ENCODE assay signal across 12 mouse cellular contexts in the genomic region with DNA sequence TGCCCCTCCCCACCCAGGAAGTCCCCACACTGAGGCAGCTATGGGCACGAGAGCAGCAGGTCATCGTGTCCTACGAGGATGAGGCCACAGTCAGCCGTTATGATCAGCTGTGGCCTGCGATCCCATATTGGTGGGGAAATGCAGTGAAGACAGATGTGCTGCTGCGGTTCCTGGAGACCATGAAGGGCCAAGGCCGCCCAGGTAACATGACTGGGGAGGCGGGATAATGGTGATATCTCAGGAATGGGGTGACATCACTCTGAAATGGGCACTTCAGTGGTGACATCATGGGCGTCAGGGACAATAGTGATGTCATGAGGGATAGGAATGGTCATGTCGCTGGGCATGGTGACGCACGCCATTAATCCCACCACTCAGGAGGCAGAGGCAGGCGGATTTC. TPM values are rescaled to one million over a fixed set of nuclear protein-coding genes. Genes with fewer than 3 reads are reported as not detected.
A peak's percentile ranks its signal among the peaks of the same experiment; 100 is the strongest.
DNase-seq lines count a peak whose midpoint lies in the region; ATAC-seq and TF ChIP-seq lines count a peak whose summit lies in the region.
"Had no signal": no experiment of that assay in that cellular context is flagged by ENCODE, and none has a peak within 500 bp of the region (broad histone marks: within the 10 kb centered on the region; RNA-seq: fewer than 3 reads in every experiment).

No protein-coding gene starts in this region.

- H3K9ac ChIP-seq in hindbrain, embryonic 14.5 days, result no peak overlapping the region
- no peak overlapping the region for H3K9ac ChIP-seq in hindbrain, embryonic 16.5 days (ENCODE audit: low read depth, low read length)
- H3K9ac ChIP-seq in midbrain, embryonic 16.5 days (ENCODE audit: low read depth, low read length), result no peak overlapping the region
- H3K9ac ChIP-seq in midbrain, embryonic 11.5 days (ENCODE audit: low read length), result no peak overlapping the region
- H3K9ac ChIP-seq in midbrain, postnatal 0 days (replicated peaks; ENCODE audit: low read length, poor library complexity, severe bottlenecking), result no peak overlapping the region

- no peak for TF ChIP-seq CTCF in midbrain, postnatal 0 days (IDR thresholded peaks at IDR 0.05)

- H3K4me1 ChIP-seq in hindbrain, embryonic 14.5 days (replicated peaks; ENCODE audit: control insufficient read depth, insufficient read depth, low read length), result peaks cover 28% of the 10 kb centered on the region
- peaks cover 29% of the 10 kb centered on the region for H3K4me1 ChIP-seq in hindbrain, embryonic 16.5 days (ENCODE audit: control insufficient read depth, insufficient read depth, low read depth, low read length)
- H3K4me1 ChIP-seq in midbrain, embryonic 16.5 days (ENCODE audit: control insufficient read depth, insufficient read depth, low read length), result peaks cover 21% of the 10 kb centered on the region
- H3K4me1 ChIP-seq in midbrain, embryonic 11.5 days (ENCODE audit: control insufficient read depth, insufficient read depth, low read length), result peaks cover 23% of the 10 kb centered on the region
- H3K4me1 ChIP-seq in midbrain, postnatal 0 days (ENCODE audit: insufficient read depth, low read length), result peaks cover 21% of the 10 kb centered on the region; the same call in 1 of the 2 replicates

- 89% methylated on average over 13 of the region's 13 CpGs for WGBS in hindbrain, embryonic 14.5 days
- 92% methylated on average over 13 of the region's 13 CpGs for WGBS in hindbrain, embryonic 16.5 days
- 92% methylated on average over 13 of the region's 13 CpGs for WGBS in midbrain, embryonic 16.5 days
- 95% methylated on average over 13 of the region's 13 CpGs for whole genome bisulfite sequencing in midbrain, embryonic 11.5 days
- 89% methylated on average over 13 of the region's 13 CpGs for WGBS in midbrain, postnatal 0 days

- ATAC-seq in hindbrain, embryonic 14.5 days (ENCODE audit: low FRiP score), result no peak
- ATAC-seq in hindbrain, embryonic 16.5 days, result no peak
- ATAC-seq in midbrain, embryonic 16.5 days, result no peak
- ATAC-seq in midbrain, embryonic 11.5 days (ENCODE audit: low FRiP score), result no peak
- ATAC-seq in midbrain, postnatal 0 days (ENCODE audit: low FRiP score), result no peak

- peaks cover 35% of the 10 kb centered on the region for H3K36me3 ChIP-seq in hindbrain, embryonic 14.5 days (replicated peaks; ENCODE audit: control insufficient read depth, insufficient read depth)
- peaks cover 28% of the 10 kb centered on the region for H3K36me3 ChIP-seq in hindbrain, embryonic 16.5 days (ENCODE audit: control insufficient read depth, insufficient read depth, low read length)
- H3K36me3 ChIP-seq in midbrain, embryonic 16.5 days (ENCODE audit: control insufficient read depth, insufficient read depth, low read length), result peaks cover 32% of the 10 kb centered on the region
- H3K36me3 ChIP-seq in midbrain, embryonic 11.5 days (ENCODE audit: control insufficient read depth, insufficient read depth, low read length), result peaks cover 26% of the 10 kb centered on the region; the same call in 1 of the 2 replicates
- peaks cover 30% of the 10 kb centered on the region for H3K36me3 ChIP-seq in midbrain, postnatal 0 days (ENCODE audit: insufficient read depth, low read length)

- no peaks in the 10 kb centered on the region for H3K27me3 ChIP-seq in hindbrain, embryonic 14.5 days (ENCODE audit: control insufficient read depth, insufficient read depth, low read length)
- H3K27me3 ChIP-seq in hindbrain, embryonic 16.5 days (replicated peaks; ENCODE audit: control insufficient read depth, insufficient read depth, low read length), result no peaks in the 10 kb centered on the region
- no peaks in the 10 kb centered on the region for H3K27me3 ChIP-seq in midbrain, embryonic 16.5 days (ENCODE audit: control insufficient read depth, insufficient read depth, low read depth, low read length)
- peaks cover 5% of the 10 kb centered on the region; the same call in 1 of the 2 replicates for H3K27me3 ChIP-seq in midbrain, embryonic 11.5 days (ENCODE audit: control insufficient read depth, insufficient read depth, low read length)
- H3K27me3 ChIP-seq in midbrain, postnatal 0 days (ENCODE audit: insufficient read depth, low read length), result no peaks in the 10 kb centered on the region

- 0 out of 2 replicates have a peak overlapping the region, but pooled peaks have one; percentile 35 for H3K4me3 ChIP-seq in hindbrain, embryonic 14.5 days (replicated peaks; ENCODE audit: low read length)
- no peak overlapping the region for H3K4me3 ChIP-seq in hindbrain, embryonic 16.5 days (ENCODE audit: low read length)
- no peak overlapping the region for H3K4me3 ChIP-seq in midbrain, embryonic 16.5 days (ENCODE audit: low read depth, low read length)
- H3K4me3 ChIP-seq in midbrain, embryonic 11.5 days (ENCODE audit: low read depth, low read length), result no peak overlapping the region
- no peak overlapping the region for H3K4me3 ChIP-seq in midbrain, postnatal 0 days (ENCODE audit: low read depth, low read length)

- no peak overlapping the region for H3K27ac ChIP-seq in hindbrain, embryonic 14.5 days
- H3K27ac ChIP-seq in hindbrain, embryonic 16.5 days (ENCODE audit: low read depth, low read length), result no peak overlapping the region
- no peak overlapping the region for H3K27ac ChIP-seq in midbrain, embryonic 16.5 days (ENCODE audit: low read length)
- no peak overlapping the region for H3K27ac ChIP-seq in midbrain, embryonic 11.5 days (ENCODE audit: low read depth, low read length)
- 0 out of 2 replicates have a peak overlapping the region, but pooled peaks have one; percentile 18 for H3K27ac ChIP-seq in midbrain, postnatal 0 days (ENCODE audit: low read depth, low read length)

- H3K4me2 ChIP-seq in hindbrain, embryonic 14.5 days (replicated peaks), result peak overlapping the region; percentile 73; the same call in 1 of the 2 replicates
- H3K4me2 ChIP-seq in hindbrain, embryonic 16.5 days (ENCODE audit: low read length), result no peak overlapping the region
- peak overlapping the region; percentile 72; the same call in 1 of the 2 replicates for H3K4me2 ChIP-seq in midbrain, embryonic 16.5 days (ENCODE audit: low read length)
- no peak overlapping the region for H3K4me2 ChIP-seq in midbrain, embryonic 11.5 days
- H3K4me2 ChIP-seq in midbrain, postnatal 0 days (ENCODE audit: low read depth, low read length, poor library complexity, severe bottlenecking), result no peak overlapping the region

- H3K9me3 ChIP-seq in hindbrain, embryonic 14.5 days (ENCODE audit: control insufficient read depth, low read length), result no peaks in the 10 kb centered on the region
- H3K9me3 ChIP-seq in hindbrain, embryonic 16.5 days (ENCODE audit: control insufficient read depth, low read length), result no peaks in the 10 kb centered on the region; the same call in 1 of the 2 replicates
- H3K9me3 ChIP-seq in midbrain, embryonic 16.5 days (replicated peaks; ENCODE audit: control insufficient read depth, low read length, poor library complexity, severe bottlenecking), result no peaks in the 10 kb centered on the region
- no peaks in the 10 kb centered on the region for H3K9me3 ChIP-seq in midbrain, embryonic 11.5 days (ENCODE audit: control insufficient read depth, low read length)
- H3K9me3 ChIP-seq in midbrain, postnatal 0 days (ENCODE audit: low read length), result no peaks in the 10 kb centered on the region

- DNase-seq in cerebellum, adult 9-10 months, result peak; percentile 48
- no peak for DNase-seq in cerebellum, postnatal 25 days
- no peak for DNase-seq in hindbrain, embryonic 14.5 days (ENCODE audit: low spot score)
- no peak for DNase-seq in midbrain, embryonic 11.5 days (ENCODE audit: low spot score, missing footprints)
- DNase-seq in midbrain, postnatal 0 days (ENCODE audit: low spot score), result no peak
- no peak for DNase-seq in Muller cell, postnatal 12 days (ENCODE audit: inconsistent ontology term)

RNA-seq across cellular contexts. Expression of a gene that starts 2.7 kb away (rescaled TPM):
- polyA plus RNA-seq in hindbrain, embryonic 14.5 days (2014; fragmentation: Nextera tagmentation; extraction: Ambion mirVana), result 1.7 and 3.2 TPM in 2 replicates
- polyA plus RNA-seq in hindbrain, embryonic 16.5 days (2015; fragmentation: Nextera tagmentation; extraction: Ambion mirVana), result 8.4 and 10.9 TPM in 2 replicates
- polyA plus RNA-seq in midbrain, embryonic 16.5 days (2015; fragmentation: Nextera tagmentation; extraction: Ambion mirVana), result 8.0 and 9.2 TPM in 2 replicates
- polyA plus RNA-seq in midbrain, embryonic 11.5 days (2014; fragmentation: Nextera tagmentation; extraction: Ambion mirVana), result 0.28 and 0.41 TPM in 2 replicates
- total RNA-seq in midbrain, postnatal 0 days (2014; rRNA removed), result 20.9 and 21.6 TPM in 2 replicates
- 10.0 and 10.5 TPM in 2 replicates for polyA plus RNA-seq in midbrain, postnatal 0 days (2015; fragmentation: Nextera tagmentation; extraction: Ambion mirVana)
- total RNA-seq: adrenal gland, postnatal 14 days; gastrocnemius, adult 8-10 months; heart, postnatal 14 days had no signal

RNA-seq across cellular contexts. Expression of a gene that starts 5.6 kb away (rescaled TPM):
- 53.1 and 55.9 TPM in 2 replicates for polyA plus RNA-seq in hindbrain, embryonic 14.5 days (2014; fragmentation: Nextera tagmentation; extraction: Ambion mirVana)
- polyA plus RNA-seq in hindbrain, embryonic 16.5 days (2015; fragmentation: Nextera tagmentation; extraction: Ambion mirVana), result 67.4 and 67.7 TPM in 2 replicates
- 61.5 and 69.2 TPM in 2 replicates for polyA plus RNA-seq in midbrain, embryonic 16.5 days (2015; fragmentation: Nextera tagmentation; extraction: Ambion mirVana)
- polyA plus RNA-seq in midbrain, embryonic 11.5 days (2014; fragmentation: Nextera tagmentation; extraction: Ambion mirVana), result 23.9 and 24.7 TPM in 2 replicates
- 119 and 135 TPM in 2 replicates for total RNA-seq in midbrain, postnatal 0 days (2014; rRNA removed)
- polyA plus RNA-seq in midbrain, postnatal 0 days (2015; fragmentation: Nextera tagmentation; extraction: Ambion mirVana), result 57.5 and 65.3 TPM in 2 replicates

RNA-seq across cellular contexts. Expression of a gene that starts 7.5 kb away (rescaled TPM):
- 11.6 and 14.6 TPM in 2 replicates for polyA plus RNA-seq in hindbrain, embryonic 14.5 days (2014; fragmentation: Nextera tagmentation; extraction: Ambion mirVana)
- 12.4 and 15.0 TPM in 2 replicates for polyA plus RNA-seq in hindbrain, embryonic 16.5 days (2015; fragmentation: Nextera tagmentation; extraction: Ambion mirVana)
- polyA plus RNA-seq in midbrain, embryonic 16.5 days (2015; fragmentation: Nextera tagmentation; extraction: Ambion mirVana), result 15.3 and 17.6 TPM in 2 replicates
- 5.8 and 6.4 TPM in 2 replicates for polyA plus RNA-seq in midbrain, embryonic 11.5 days (2014; fragmentation: Nextera tagmentation; extraction: Ambion mirVana)
- total RNA-seq in midbrain, postnatal 0 days (2014; rRNA removed), result 10.9 and 16.4 TPM in 2 replicates
- polyA plus RNA-seq in midbrain, postnatal 0 days (2015; fragmentation: Nextera tagmentation; extraction: Ambion mirVana), result 14.7 and 16.8 TPM in 2 replicates

RNA-seq across cellular contexts. Expression of a gene that starts 8.2 kb away (rescaled TPM):
- polyA plus RNA-seq in hindbrain, embryonic 14.5 days (2014; fragmentation: Nextera tagmentation; extraction: Ambion mirVana), result 0.46 and 0.47 TPM in 2 replicates
- 0.71 and 0.85 TPM in 2 replicates for polyA plus RNA-seq in hindbrain, embryonic 16.5 days (2015; fragmentation: Nextera tagmentation; extraction: Ambion mirVana)
- 0.88 and 1.0 TPM in 2 replicates for polyA plus RNA-seq in midbrain, embryonic 16.5 days (2015; fragmentation: Nextera tagmentation; extraction: Ambion mirVana)
- polyA plus RNA-seq in midbrain, embryonic 11.5 days (2014; fragmentation: Nextera tagmentation; extraction: Ambion mirVana), result 0.46 and 0.74 TPM in 2 replicates
- total RNA-seq in midbrain, postnatal 0 days (2014; rRNA removed), result 0.28 and 0.88 TPM in 2 replicates
- polyA plus RNA-seq in midbrain, postnatal 0 days (2015; fragmentation: Nextera tagmentation; extraction: Ambion mirVana), result 0.39 and 0.40 TPM in 2 replicates

RNA-seq across cellular contexts. Expression of a gene that starts 30.1 kb away (rescaled TPM):
- 3.9 and 5.5 TPM in 2 replicates for polyA plus RNA-seq in hindbrain, embryonic 14.5 days (2014; fragmentation: Nextera tagmentation; extraction: Ambion mirVana)
- polyA plus RNA-seq in hindbrain, embryonic 16.5 days (2015; fragmentation: Nextera tagmentation; extraction: Ambion mirVana), result 3.5 and 5.2 TPM in 2 replicates
- polyA plus RNA-seq in midbrain, embryonic 16.5 days (2015; fragmentation: Nextera tagmentation; extraction: Ambion mirVana), result 4.7 and 8.9 TPM in 2 replicates
- 5.2 and 8.2 TPM in 2 replicates for polyA plus RNA-seq in midbrain, embryonic 11.5 days (2014; fragmentation: Nextera tagmentation; extraction: Ambion mirVana)
- not detected in 2 replicates for total RNA-seq in midbrain, postnatal 0 days (2014; rRNA removed)
- 2.7 and 2.8 TPM in 2 replicates for polyA plus RNA-seq in midbrain, postnatal 0 days (2015; fragmentation: Nextera tagmentation; extraction: Ambion mirVana)
- polyA plus RNA-seq: liver, adult 2 months had no signal

Comparison
In these comparisons a context has a peak if more than half of its experiments do, and no peak if none do; other contexts are left out.
1. H3K4me2 ChIP-seq: peak in hindbrain, embryonic 14.5 days (single experiment) and midbrain, embryonic 16.5 days (single experiment); none in hindbrain, embryonic 16.5 days (single experiment), midbrain, embryonic 11.5 days (single experiment) and midbrain, postnatal 0 days (single experiment).